Mouse (Mus musculus): Measurements from ENCODE around the gene Mapre1. TPM values are rescaled to one million over a fixed set of nuclear protein-coding genes. Genes with fewer than 3 reads are reported as not detected.
A peak's percentile ranks its signal among the peaks of the same experiment; 100 is the strongest.

Gene Mapre1
- polyA plus RNA-seq, 1 experiment: 5.1 TPM

GRCm38 (mm10) chr2:153734033-153734432 is 7.0 kb upstream of the Mapre1 start:
- Histone ChIP-seq H3K27me3 (ENCODE audit: control insufficient read depth, insufficient read depth, low read length) (no peaks in the 10 kb centered on the region), H3K4me3 (ENCODE audit: extremely low read depth, insufficient read depth, insufficient read length) (no peak overlapping the region), H3K36me3 (ENCODE audit: control insufficient read depth, insufficient read depth, low read length) (no peaks in the 10 kb centered on the region), H3K27ac (ENCODE audit: insufficient read depth, low read length) (no peak overlapping the region), H3K4me1 (ENCODE audit: control insufficient read depth, insufficient read depth, insufficient read length) (no peaks in the 10 kb centered on the region)
- DNase-seq (ENCODE audit: low read depth in 1 of 2, low spot score in 2 of 2): no peak
- TF ChIP-seq POLR2A (IDR thresholded peaks at IDR 0.05; ENCODE audit: low read depth, low read length): no peak
- TF ChIP-seq CTCF (IDR thresholded peaks at IDR 0.05; ENCODE audit: extremely low read depth, insufficient read depth, insufficient read length, insufficient replicate concordance): no peak
- WGBS: 39% methylated on average over 4 of the region's 4 CpGs

- no peak for TF ChIP-seq CTCF (IDR thresholded peaks at IDR 0.05; ENCODE audit: extremely low read depth, insufficient read depth, insufficient read length, insufficient replicate concordance)
- TF ChIP-seq POLR2A (IDR thresholded peaks at IDR 0.05; ENCODE audit: low read depth, low read length): no peak
- Histone ChIP-seq H3K4me3 (ENCODE audit: extremely low read depth, insufficient read depth, insufficient read length) (peak overlapping the region; percentile 75), H3K36me3 (ENCODE audit: control insufficient read depth, insufficient read depth, low read length) (0 out of 2 replicates have a peak, but pooled peaks cover 1% of the 10 kb centered on the region), H3K27ac (ENCODE audit: insufficient read depth, low read length) (peak overlapping the region; percentile 90), H3K4me1 (ENCODE audit: control insufficient read depth, insufficient read depth, insufficient read length) (peaks cover 6% of the 10 kb centered on the region; the same call in 1 of the 2 replicates), H3K27me3 (ENCODE audit: control insufficient read depth, insufficient read depth, low read length) (no peaks in the 10 kb centered on the region)
- WGBS: 1% methylated on average over 56 of the region's 56 CpGs
- DNase-seq (ENCODE audit: low read depth in 1 of 2, low spot score in 2 of 2): peak; percentile 9 to 73
Observed at GRCm38 (mm10) chr2:153741437-153742065, 477 bp downstream of the Mapre1 start.

- H3K4me1 ChIP-seq (ENCODE audit: control insufficient read depth, insufficient read depth, insufficient read length): no peaks in the 10 kb centered on the region
- H3K27me3 ChIP-seq (ENCODE audit: control insufficient read depth, insufficient read depth, low read length): no peaks in the 10 kb centered on the region
- no peak for DNase-seq (ENCODE audit: low read depth in 1 of 2, low spot score in 2 of 2)
- TF ChIP-seq POLR2A (IDR thresholded peaks at IDR 0.05; ENCODE audit: low read depth, low read length) (no peak), CTCF (IDR thresholded peaks at IDR 0.05; ENCODE audit: extremely low read depth, insufficient read depth, insufficient read length, insufficient replicate concordance) (no peak)
- H3K27ac ChIP-seq (ENCODE audit: insufficient read depth, low read length): no peak overlapping the region
- no peak overlapping the region for H3K4me3 ChIP-seq (ENCODE audit: extremely low read depth, insufficient read depth, insufficient read length)
- peaks cover 6% of the 10 kb centered on the region; the same call in 1 of the 2 replicates for H3K36me3 ChIP-seq (ENCODE audit: control insufficient read depth, insufficient read depth, low read length)
Observed at GRCm38 (mm10) chr2:153747994-153748393, 6.9 kb downstream of the Mapre1 start.

GRCm38 (mm10) chr2:153750363-153750762 is 9.3 kb downstream of the Mapre1 start:
- Histone ChIP-seq H3K4me1 (ENCODE audit: control insufficient read depth, insufficient read depth, insufficient read length) (no peaks in the 10 kb centered on the region), H3K4me3 (ENCODE audit: extremely low read depth, insufficient read depth, insufficient read length) (no peak overlapping the region), H3K27me3 (ENCODE audit: control insufficient read depth, insufficient read depth, low read length) (no peaks in the 10 kb centered on the region), H3K27ac (ENCODE audit: insufficient read depth, low read length) (no peak overlapping the region), H3K36me3 (ENCODE audit: control insufficient read depth, insufficient read depth, low read length) (peaks cover 9% of the 10 kb centered on the region; the same call in 1 of the 2 replicates)
- DNase-seq (ENCODE audit: low read depth in 1 of 2, low spot score in 2 of 2): no peak
- TF ChIP-seq CTCF (IDR thresholded peaks at IDR 0.05; ENCODE audit: extremely low read depth, insufficient read depth, insufficient read length, insufficient replicate concordance) (no peak), POLR2A (IDR thresholded peaks at IDR 0.05; ENCODE audit: low read depth, low read length) (no peak)
- WGBS: 87% methylated on average over 2 of the region's 2 CpGs

GRCm38 (mm10) chr2:153762121-153762520 is 21.0 kb downstream of the Mapre1 start:
- 78% methylated on average over 5 of the region's 5 CpGs for WGBS
- no peak for TF ChIP-seq CTCF (IDR thresholded peaks at IDR 0.05; ENCODE audit: extremely low read depth, insufficient read depth, insufficient read length, insufficient replicate concordance)
- no peak for TF ChIP-seq POLR2A (IDR thresholded peaks at IDR 0.05; ENCODE audit: low read depth, low read length)
- no peak for DNase-seq (ENCODE audit: low read depth in 1 of 2, low spot score in 2 of 2)
- Histone ChIP-seq H3K27ac (ENCODE audit: insufficient read depth, low read length) (no peak overlapping the region), H3K4me3 (ENCODE audit: extremely low read depth, insufficient read depth, insufficient read length) (no peak overlapping the region), H3K27me3 (ENCODE audit: control insufficient read depth, insufficient read depth, low read length) (no peaks in the 10 kb centered on the region), H3K36me3 (ENCODE audit: control insufficient read depth, insufficient read depth, low read length) (peaks cover 53% of the 10 kb centered on the region), H3K4me1 (ENCODE audit: control insufficient read depth, insufficient read depth, insufficient read length) (no peaks in the 10 kb centered on the region)

GRCm38 (mm10) chr2:153767484-153767883 is 26.4 kb downstream of the Mapre1 start:
- WGBS: 91% methylated on average over 6 of the region's 6 CpGs
- no peaks in the 10 kb centered on the region for H3K4me1 ChIP-seq (ENCODE audit: control insufficient read depth, insufficient read depth, insufficient read length)
- TF ChIP-seq CTCF (IDR thresholded peaks at IDR 0.05; ENCODE audit: extremely low read depth, insufficient read depth, insufficient read length, insufficient replicate concordance): no peak
- TF ChIP-seq POLR2A (IDR thresholded peaks at IDR 0.05; ENCODE audit: low read depth, low read length): no peak

GRCm38 (mm10) chr2:153768881-153769280 is 27.8 kb downstream of the Mapre1 start:
- peaks cover 27% of the 10 kb centered on the region for H3K36me3 ChIP-seq (ENCODE audit: control insufficient read depth, insufficient read depth, low read length)

More at GRCm38 (mm10) chr2:153767484-153767883, 26.4 kb downstream of the Mapre1 start:
- no peak overlapping the region for H3K4me3 ChIP-seq (ENCODE audit: extremely low read depth, insufficient read depth, insufficient read length)
- peaks cover 32% of the 10 kb centered on the region for H3K36me3 ChIP-seq (ENCODE audit: control insufficient read depth, insufficient read depth, low read length)
- no peak for DNase-seq (ENCODE audit: low read depth in 1 of 2, low spot score in 2 of 2)
- H3K27ac ChIP-seq (ENCODE audit: insufficient read depth, low read length): no peak overlapping the region
- no peaks in the 10 kb centered on the region for H3K27me3 ChIP-seq (ENCODE audit: control insufficient read depth, insufficient read depth, low read length)

More at GRCm38 (mm10) chr2:153768881-153769280, 27.8 kb downstream of the Mapre1 start:
- no peaks in the 10 kb centered on the region for H3K4me1 ChIP-seq (ENCODE audit: control insufficient read depth, insufficient read depth, insufficient read length)
- H3K27ac ChIP-seq (ENCODE audit: insufficient read depth, low read length): no peak overlapping the region
- 91% methylated on average over 2 of the region's 2 CpGs for WGBS
- H3K4me3 ChIP-seq (ENCODE audit: extremely low read depth, insufficient read depth, insufficient read length): no peak overlapping the region
- TF ChIP-seq CTCF (IDR thresholded peaks at IDR 0.05; ENCODE audit: extremely low read depth, insufficient read depth, insufficient read length, insufficient replicate concordance) (no peak), POLR2A (IDR thresholded peaks at IDR 0.05; ENCODE audit: low read depth, low read length) (no peak)
- H3K27me3 ChIP-seq (ENCODE audit: control insufficient read depth, insufficient read depth, low read length): no peaks in the 10 kb centered on the region
- no peak for DNase-seq (ENCODE audit: low read depth in 1 of 2, low spot score in 2 of 2)

Data from spleen, adult 2 months (tissue).